Mouse (Mus musculus): Measurements from ENCODE around the gene Gm128.

The Gm128 gene

DNA sequence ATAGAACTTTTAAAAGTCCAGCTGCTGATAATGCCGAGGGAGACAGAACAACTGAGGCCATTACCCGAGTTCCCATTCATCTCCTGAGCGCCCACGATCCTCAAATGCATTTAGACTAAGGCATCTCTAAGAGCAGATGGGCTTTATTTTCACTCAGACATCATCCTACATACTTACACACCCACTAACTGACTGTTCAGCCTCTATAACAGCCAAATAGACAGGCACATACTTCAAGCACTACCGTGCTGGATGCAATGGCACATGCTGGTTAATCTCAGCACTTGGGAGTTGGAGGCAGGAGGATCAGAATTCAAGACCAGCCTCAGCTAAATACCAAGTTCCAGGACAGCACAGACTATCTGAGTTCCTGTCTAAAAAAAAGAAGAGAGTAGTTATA lies 28.4 kb upstream of the Gm128 start:
- CTCF ChIA-PET, result no interaction called here

DNA sequence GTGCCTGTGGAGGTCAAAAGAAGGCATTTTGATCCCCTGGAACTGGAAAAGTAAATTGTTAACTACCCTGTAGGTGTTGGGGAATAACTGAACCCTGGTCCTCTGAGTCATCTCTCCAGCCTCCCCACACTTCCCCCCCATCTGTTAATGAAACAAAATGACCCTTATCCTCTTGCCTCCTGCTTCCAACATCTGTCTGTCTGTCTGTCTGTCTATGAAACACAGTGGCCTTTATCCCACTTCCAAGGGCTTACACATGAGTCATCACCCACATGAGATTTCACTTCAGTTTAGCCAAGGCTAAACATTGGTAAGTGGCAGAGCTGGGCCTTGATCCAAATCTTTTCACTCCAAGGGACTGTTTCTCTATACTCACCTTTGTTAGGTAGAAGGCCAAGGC lies 26.5 kb upstream of the Gm128 start:
- CTCF ChIA-PET, result no interaction called here

DNA sequence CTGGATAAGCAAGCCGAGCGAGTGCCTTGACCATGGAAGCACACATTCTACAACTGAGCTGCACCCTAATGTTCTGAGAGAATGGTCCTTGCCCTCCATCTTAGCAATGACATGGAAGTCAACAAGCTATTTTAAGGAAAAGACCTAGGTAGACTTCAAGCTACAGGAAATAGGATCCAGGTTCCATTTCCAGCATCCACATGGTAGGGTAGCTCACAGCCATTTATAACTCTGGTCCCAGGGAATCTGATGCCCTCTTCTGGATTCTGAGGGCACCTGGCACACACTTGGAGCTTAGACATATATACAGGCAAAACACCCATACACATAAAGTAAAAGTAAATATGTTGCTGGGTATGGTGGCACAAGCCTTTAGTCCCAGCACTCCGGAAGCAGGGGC lies 24.7 kb upstream of the Gm128 start:
- CTCF ChIA-PET, result no interaction called here

DNA sequence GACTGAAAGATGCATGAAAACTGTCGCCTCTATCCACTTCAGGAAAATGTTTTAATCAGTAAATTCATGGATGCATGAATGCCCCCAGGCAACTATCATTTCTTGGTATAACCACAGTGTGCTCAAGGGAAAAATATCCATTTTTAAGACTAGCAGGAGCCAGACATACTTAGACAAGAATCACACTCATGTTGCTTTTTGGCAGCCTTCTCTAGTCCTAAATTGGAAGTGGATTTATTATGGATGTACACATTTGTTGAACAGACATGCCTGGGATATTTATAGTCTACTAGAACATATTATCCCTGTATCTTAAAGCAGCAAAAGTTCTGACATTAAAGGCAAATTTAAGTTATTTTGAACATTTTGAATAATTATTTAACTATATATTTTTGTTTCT lies 23.3 kb upstream of the Gm128 start:
- CTCF ChIA-PET, result no interaction called here

DNA sequence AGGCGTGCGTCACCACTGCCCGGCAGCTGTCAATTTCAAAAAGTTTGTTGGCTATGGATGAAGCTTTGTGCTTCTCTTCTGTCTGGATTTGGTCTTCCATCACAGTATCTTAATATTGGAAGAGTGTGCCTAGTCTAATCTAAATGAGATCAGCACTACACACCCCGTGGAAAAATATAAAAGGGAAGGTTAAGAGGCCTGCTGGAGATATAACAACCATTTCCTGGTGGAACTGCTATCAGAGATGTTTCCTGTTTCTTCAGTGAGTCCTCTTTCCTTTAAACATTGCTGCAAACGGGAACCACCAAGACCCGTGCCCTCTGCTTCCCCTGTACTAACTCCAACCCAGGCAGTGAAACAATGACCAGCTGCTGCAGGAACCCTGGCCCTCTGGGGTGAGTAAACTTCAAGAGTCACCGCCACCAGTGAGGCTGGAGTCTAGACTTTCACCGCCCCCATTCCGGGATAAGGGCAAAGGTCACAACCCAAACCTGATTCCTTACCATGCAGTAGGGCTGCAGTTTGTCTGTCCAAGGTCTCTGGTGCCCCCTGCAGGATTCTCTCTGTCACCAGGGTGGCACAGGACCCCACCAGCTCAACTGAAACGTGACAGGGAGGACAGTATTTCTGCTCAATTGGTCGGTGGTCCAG lies 21.8 kb upstream of the Gm128 start:
- CTCF ChIA-PET, result interaction anchor here (0.5 to 0.9 kb wide), 3 partner anchors 49 to 714 kb away, joined by 3 to 5 read pairs (median 3); no protein-coding TSS in a partner anchor

DNA sequence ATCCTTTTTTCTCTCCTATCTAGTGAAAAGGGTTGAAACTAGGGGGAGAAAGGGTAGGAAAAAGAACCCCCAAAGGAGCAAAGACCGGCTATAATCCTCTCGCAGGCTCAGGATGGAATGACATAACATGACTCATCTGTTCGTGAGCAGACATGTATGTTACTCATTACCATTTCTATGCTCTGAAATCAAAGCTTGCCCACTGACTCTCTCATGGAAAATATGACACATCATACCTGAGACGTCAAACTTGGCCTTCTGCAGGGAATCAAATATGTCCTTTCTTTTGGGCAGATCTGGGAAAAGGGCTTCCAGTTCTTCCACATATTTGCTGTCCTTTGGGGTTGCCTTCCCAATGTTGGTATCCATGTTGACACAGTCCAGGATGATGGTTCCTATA lies 20.6 kb upstream of the Gm128 start:
- CTCF ChIA-PET, result interaction anchor here (0.5 kb wide), 1 partner anchor 49 kb away, joined by 10 read pairs; no protein-coding TSS in a partner anchor

DNA sequence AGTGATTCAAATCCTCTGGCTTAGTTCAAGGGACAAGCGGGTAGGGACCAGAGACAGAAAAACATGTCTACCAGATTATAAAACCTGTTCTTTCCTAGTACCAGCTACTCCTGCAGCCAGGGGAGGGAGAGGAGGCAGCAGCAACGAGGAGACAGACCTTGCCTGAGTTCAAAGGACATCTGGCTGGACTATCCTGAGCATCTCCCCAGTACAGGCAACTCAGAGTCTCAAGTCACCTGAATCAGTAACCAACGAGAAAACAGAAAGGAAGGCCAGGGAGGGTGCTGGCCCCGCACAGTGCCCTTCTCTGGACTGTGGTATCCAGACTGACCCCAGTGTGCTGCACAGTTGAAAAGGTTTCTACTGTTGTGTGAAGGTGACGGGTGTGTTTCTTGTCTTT lies 15.5 kb upstream of the Gm128 start:
- CTCF ChIA-PET, result no interaction called here

DNA sequence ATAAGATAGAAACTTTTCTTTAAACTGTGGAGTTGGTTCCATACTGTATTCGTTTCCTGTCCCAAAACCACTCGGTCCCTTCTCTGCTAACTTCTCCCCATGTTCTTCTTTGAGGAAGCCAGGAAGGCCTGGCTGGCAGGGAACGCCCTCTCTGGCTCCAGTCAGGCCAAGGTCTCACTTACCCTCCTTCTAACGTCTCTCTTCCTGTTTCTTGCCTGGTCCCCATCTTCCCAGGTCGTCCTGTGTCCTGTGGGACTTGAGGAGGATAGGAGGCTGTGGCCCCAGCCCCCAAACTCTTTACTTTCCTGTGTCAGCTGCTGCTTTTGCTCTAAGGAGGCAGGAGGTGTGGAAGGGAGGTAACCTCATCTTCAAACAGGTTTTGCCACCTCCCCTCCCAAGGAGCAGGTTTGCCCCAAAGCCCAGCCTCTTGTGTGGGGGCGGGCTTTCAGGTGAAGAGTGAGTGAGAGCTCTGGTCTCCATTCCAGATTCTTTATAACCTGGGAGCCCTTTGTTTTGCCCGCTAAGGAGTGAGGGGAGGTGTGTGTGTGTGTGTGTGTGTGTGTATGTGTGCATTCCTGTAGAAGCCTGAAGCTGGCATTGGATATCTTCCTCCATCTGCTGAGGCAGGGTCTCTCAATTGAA lies 9.5 kb upstream of the Gm128 start, which contains the start of gene Bnipl:
Bnipl (minus strand) TSS at position 411 of the 642 bp plus-strand sequence.
- CTCF ChIA-PET, result interaction anchor here (1.3 kb wide), 1 partner anchor 15 kb away, joined by 3 read pairs; no protein-coding TSS in a partner anchor

DNA sequence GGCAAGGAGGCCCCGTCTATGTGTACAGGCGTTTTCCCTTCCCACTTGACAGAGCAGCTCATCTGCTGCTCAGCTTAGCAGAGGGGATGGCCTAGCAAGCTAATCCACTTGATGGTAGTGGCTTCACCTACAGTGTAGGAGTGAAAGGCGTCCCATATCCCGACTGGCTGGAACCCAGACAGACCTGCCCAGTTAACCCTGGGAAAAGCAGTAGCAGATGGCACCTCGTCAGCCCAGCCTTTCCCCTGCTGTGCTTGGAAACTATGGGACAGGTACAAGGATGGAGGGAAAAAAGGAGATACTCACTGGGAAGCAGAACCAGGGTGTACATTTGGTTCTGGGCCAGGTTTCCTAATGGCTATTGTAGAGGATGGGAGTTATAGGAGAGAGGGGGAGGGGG lies 9.0 kb upstream of the Gm128 start:
- CTCF ChIA-PET, result no interaction called here

DNA sequence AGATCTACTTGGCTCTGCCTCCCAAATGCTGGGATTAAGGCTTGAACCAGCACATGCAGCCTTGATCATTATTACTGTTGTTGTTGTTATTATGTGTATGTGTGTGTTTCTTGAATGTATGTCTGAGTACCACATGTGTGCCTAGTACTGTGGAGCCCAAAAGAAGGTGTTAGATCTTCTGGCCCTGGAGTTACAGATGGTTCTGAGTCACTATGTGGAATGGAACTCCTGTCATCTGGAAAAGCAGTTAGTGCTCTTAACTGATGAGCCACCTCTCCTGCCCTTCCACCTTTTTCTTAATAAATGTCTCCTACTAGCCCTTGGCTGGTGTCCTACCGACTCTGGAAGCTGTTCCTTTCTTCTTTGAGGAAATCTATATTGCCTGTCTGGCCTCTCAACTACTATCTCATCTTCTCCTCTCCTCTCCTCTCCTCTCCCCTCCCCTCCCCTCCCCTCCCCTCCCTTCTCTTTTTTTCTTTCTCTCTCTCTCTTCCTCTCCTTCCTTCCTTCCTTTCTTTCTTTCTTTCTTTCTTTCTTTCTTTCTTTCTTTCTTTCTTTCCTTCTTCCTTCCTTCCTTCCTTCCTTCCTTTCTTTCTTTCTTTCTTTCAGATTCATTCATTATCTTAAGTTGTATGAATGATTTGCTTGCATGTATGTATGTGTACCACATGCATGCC lies 6.4 kb upstream of the Gm128 start:
- CTCF ChIA-PET, result no interaction called here

DNA sequence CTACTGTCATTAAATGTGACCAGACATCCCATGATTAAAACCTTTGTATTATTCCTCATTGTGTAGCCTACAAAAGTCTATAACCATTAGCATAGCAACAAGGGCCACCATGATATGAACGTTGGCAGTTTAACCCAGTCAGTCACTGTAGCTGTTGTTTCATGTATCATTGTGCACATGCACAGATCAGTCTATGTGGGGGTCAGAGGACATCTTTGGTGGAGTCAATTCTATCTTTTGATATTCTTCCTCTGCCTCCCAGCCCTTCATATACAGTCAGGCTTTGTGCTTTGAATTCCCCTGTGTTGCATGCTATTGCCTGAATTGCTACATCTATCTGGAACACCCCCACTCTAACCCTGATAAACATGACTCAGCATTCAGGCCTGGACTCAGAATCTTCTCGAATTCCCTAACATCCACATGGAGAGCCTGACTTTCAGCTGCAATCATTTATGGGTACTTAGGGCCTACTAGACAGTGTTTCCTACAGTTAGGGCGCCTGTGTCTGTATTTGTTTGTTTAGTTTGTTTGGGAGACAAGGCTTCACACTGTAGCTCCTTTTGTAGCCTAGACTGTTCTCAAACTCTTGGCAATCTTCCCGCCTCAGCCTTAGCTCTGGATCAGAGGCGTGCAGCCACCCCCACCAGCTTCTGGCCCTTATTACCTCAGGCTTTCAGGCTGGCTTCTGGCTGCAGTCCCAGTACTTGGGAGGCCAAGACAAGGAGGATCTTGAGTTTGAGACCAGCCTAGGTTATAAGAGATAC lies 5.2 kb upstream of the Gm128 start:
- CTCF ChIA-PET, result no interaction called here

DNA sequence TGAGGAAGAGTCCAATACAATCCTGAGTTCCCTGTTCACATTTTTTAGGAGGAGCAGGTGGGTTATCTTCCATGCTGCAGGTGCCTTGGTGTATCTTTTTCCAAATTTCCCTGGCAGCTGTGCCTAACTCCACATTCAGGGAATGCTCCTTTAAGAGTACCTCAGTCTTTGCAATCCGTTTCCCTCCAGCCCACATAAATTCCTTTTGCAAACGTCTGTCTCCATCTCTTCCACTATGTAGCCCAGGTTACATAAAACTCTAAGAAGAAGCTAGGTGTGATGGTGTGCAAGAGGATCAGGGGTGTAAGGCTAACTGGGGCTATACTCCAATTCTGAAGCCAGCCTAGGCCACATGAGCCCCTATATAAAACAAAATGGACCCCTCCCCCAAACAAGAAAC lies 1.7 kb upstream of the Gm128 start:
- CTCF ChIA-PET, result interaction anchor here (0.7 kb wide), 1 partner anchor 11 kb away, joined by 5 read pairs; no protein-coding TSS in a partner anchor

DNA sequence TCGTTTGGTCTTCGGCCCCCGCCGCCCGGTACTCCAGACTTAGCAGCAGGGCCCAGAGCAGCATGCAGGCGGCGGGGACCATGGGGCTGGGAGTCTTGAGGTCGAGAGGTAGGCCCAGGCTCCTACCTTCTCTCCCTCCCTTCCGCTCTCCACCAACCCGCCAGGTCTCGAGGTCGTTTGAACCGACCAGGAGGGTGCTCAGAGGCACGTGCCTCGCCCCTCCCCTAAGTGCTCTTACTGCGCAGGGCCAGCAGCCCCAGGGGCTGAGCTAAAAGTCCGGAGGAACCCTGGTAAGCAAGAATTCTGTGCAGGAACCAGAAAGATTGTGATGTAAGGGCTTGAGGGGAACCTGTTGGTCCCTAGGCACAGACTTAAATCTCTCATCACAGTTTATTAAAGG lies 498 bp downstream of the Gm128 start:
- CTCF ChIA-PET, result no interaction called here

DNA sequence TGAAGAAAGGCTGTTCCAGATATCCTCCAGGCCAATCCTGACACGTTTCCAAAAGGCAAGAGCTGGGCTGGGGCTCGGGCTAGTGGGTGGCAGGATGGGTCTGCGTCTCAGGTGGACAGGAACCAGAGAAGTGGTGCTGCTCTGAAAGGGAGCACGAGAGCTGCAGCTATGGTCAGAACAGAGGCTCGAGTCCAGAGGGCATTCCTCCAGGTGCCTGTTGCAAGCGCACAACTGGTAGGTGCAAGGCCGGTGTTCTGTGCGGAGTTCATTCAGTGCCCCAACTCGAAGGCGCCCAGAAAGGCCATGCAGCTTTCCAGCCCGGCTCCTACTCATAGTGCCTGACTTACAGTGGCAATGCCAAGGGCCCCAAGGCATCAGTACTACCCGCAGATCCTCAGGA lies 1.4 kb downstream of the Gm128 start:
- CTCF ChIA-PET, result no interaction called here

DNA sequence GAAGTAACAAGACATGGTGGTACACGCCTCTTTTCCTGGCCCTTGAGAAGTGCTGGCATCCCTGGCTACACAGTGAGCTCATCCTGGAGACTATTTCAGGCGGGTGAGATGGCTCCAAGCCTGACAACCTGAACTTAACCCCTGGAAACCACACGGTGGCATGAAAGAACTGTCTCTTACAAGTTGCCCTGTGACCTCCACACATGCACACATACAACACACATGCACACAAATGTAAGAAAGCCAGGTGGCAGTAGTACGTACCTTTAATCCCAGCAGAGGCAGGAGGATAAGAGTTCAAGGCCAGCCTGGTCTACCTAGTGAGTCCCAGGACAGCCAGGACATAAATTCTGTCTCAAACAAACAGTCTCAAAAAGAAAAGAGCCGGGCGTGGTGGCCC lies 2.4 kb downstream of the Gm128 start:
- CTCF ChIA-PET, result interaction anchor here (0.7 kb wide), 1 partner anchor 16 kb away, joined by 3 read pairs; no protein-coding TSS in a partner anchor

DNA sequence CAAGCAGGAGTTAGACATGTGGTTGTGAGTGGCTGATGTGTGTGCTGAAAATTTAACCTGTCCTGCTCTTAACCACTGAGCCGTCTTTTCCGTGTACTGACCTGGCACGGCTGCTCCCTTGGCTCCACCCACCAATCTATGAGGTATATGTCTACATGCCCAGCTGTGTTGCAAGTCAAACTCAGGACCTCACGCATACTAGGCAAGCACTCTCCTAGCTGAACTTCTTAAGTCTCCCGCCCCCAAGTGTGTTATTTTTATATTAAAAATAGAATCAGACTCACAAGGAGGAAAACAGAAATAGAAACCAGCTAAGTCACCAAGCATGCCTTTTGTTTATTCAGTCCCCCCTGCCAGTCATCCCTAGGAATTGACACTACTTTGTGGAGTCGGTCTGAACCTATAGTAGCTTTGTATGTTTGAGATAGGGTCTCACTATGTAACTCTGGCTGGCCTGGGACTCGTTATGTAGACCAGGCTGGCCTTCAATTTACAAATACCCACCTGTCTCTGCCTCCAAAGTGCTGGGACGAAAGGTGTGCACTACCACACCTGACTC lies 3.8 kb downstream of the Gm128 start:
- CTCF ChIA-PET, result interaction anchor here (0.6 kb wide), 1 partner anchor 828 kb away, joined by 3 read pairs; no protein-coding TSS in a partner anchor

DNA sequence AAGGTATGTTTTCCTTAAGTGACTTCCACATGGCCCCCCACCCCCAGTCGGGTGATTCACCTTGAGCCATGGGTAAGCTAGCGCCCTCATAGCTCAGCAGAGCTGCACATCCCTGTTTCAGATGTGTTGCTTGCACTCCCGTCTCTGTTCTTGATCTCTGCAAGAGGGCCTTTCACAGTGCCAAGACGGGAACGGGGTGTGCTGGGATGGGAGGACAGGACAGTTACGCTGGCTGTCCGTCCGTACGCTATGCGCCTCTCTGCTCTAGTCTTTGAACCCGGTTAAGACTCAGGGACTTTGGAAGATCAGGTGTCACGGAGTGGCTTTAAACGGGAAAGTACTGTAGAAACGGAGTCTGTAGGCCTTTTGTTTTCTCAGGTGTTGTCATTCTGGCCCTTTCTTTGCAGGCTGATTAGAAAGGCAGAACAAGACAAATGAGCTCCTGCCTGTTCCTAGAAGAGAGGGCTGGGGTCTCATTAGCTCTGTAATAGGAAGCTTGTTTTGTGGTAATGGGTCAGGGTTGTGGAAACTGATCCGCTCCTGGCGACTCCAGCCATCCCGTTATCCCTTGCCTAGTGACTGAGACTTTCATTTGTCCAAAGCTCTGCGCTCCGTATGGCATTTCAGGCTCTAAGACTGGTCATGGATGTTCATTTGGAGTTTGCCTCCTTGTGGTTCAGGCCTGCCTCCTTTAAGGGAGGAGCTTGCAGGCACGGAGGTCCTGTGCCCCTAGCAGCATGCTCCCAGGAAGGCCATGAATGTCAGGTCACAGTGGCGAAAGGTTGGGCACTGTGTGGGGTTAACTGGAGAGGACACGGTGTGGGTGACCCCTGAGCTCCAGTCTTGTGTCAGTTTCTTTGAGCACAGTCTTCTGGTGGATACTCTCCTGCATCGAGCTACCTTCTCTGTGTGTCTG lies 5.8 kb downstream of the Gm128 start:
- CTCF ChIA-PET, result interaction anchor here (0.7 kb wide), 1 partner anchor 16 kb away, joined by 3 read pairs; the partner anchor contains the start of gene Bnipl

DNA sequence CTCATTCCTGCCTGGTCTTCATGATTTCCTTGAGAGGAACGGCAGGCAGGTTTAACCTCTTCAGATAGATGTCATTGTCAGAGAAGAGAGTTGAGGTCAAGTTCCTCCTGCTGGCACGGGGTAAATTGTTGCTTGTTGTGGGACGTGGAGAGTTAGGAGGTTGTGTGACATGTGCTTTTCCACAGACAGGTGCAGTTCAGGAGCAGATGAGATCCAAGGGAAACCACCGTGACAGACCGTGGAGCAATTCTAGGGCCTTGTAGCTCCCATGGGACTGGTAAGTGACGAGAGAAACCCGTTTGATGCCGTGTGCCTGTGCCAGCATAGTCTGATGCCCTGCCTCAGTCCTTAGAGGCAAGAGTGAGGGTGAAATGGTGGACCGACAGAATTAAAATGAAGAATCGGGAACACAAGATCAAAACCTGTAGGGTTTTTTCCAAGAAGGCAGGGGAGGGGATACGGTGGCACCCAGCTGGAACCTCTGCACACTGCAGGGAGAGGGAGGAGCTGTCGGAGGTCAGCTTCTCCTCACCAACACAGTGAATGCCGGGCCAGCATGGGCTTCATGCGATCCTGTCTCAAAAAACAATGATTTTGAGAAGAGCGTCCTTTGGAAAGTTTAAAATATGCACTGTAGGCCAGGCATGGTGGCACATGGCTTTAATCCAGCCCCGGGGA lies 8.0 kb downstream of the Gm128 start:
- CTCF ChIA-PET, result interaction anchor here (0.5 to 0.6 kb wide), 2 partner anchors 96 to 1443 kb away, joined by 3 to 4 read pairs; no protein-coding TSS in a partner anchor

DNA sequence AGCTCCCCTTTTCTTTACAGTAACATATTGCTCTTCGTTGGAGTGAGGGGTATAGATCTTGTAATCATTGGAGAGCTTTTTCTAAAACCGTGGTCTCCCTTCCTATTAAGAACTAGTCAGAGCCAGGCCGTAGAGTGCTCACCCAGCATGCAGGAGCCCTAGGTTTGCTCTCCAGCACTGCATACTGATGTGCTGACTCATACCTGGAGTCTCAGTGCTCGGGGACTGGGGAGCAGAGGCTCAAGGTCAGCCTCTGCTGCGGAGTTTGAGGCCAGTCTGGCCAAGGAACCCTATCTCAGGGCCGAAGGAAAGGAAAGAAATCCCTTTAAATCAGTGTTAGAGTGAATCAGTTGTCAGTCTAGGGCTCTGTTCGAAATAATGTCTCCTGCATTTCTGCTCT lies 8.6 kb downstream of the Gm128 start:
- CTCF ChIA-PET, result interaction anchor here (0.6 kb wide), 1 partner anchor 10 kb away, joined by 5 read pairs; no protein-coding TSS in a partner anchor
